Comparison of ENCODE assay signal across 13 mouse cellular contexts in genomic region chr8:106516581-106516980, GRCm38 (mm10). TPM values are rescaled to one million over a fixed set of nuclear protein-coding genes. Genes with fewer than 3 reads are reported as not detected.
DNase-seq lines count a peak whose midpoint lies in the region; ATAC-seq and TF ChIP-seq lines count a peak whose summit lies in the region.
"Had no signal": no experiment of that assay in that cellular context is flagged by ENCODE, and none has a peak within 500 bp of the region (broad histone marks: within the 10 kb centered on the region; RNA-seq: fewer than 3 reads in every experiment).

No protein-coding gene starts in this region.

- no peaks in the 10 kb centered on the region for H3K27me3 ChIP-seq in heart, embryonic 15.5 days
- no peaks in the 10 kb centered on the region for H3K27me3 ChIP-seq in intestine, embryonic 16.5 days (replicated peaks; ENCODE audit: control insufficient read depth, insufficient read depth, low read length)

- 13% methylated on average over 2 of the region's 2 CpGs for WGBS in heart, embryonic 15.5 days
- 50% methylated on average over 2 of the region's 2 CpGs for WGBS in intestine, embryonic 16.5 days

- no peak for DNase-seq in heart, postnatal 14 days
- peak; percentile 48 for DNase-seq in urinary bladder, postnatal 14 days (ENCODE audit: low spot score)
- no peak for DNase-seq in urinary bladder, postnatal 36 days (ENCODE audit: low spot score in 2 of 2)
- no peak for DNase-seq in gastrocnemius, adult 2 months
- no peak for DNase-seq in spleen, adult 12 weeks (ENCODE audit: low spot score)
- DNase-seq: liver; lung, postnatal 14 days had no signal

- H3K9ac ChIP-seq in heart, embryonic 15.5 days: no peak overlapping the region
- no peak overlapping the region for H3K9ac ChIP-seq in intestine, embryonic 16.5 days (ENCODE audit: low read depth, low read length)
- H3K9ac ChIP-seq: hindbrain, embryonic 14.5 days had no signal

- 0 out of 2 replicates have a peak overlapping the region, but pooled peaks have one; percentile 21 for H3K4me2 ChIP-seq in heart, embryonic 15.5 days
- H3K4me2 ChIP-seq in intestine, embryonic 16.5 days (ENCODE audit: low read depth, low read length): no peak overlapping the region
- H3K4me2 ChIP-seq: hindbrain, embryonic 14.5 days had no signal

- no peaks in the 10 kb centered on the region for H3K36me3 ChIP-seq in heart, embryonic 15.5 days
- H3K36me3 ChIP-seq in intestine, embryonic 16.5 days (ENCODE audit: control insufficient read depth, insufficient read depth, low read length): no peaks in the 10 kb centered on the region

- no peak overlapping the region for H3K4me3 ChIP-seq in heart, embryonic 15.5 days
- no peak overlapping the region for H3K4me3 ChIP-seq in intestine, embryonic 16.5 days (ENCODE audit: low read length)
- no peak overlapping the region for H3K4me3 ChIP-seq in gastrocnemius, adult 2 months

- ATAC-seq in heart, embryonic 15.5 days (replicated peaks; ENCODE audit: insufficient number of reproducible peaks, insufficient read depth, low FRiP score, low read depth): peak; percentile 87
- ATAC-seq in intestine, embryonic 16.5 days: no peak

- H3K4me1 ChIP-seq in heart, embryonic 15.5 days (replicated peaks): peaks cover 68% of the 10 kb centered on the region
- peaks cover 8% of the 10 kb centered on the region for H3K4me1 ChIP-seq in intestine, embryonic 16.5 days (ENCODE audit: control insufficient read depth, insufficient read depth, low read length)

- intact Hi-C loops in heart, postnatal 14 days (cut with DNase I): no loop called here
- intact Hi-C loops in gastrocnemius, adult 2 months (cut with DNase I): no loop called here

- no peaks in the 10 kb centered on the region for H3K9me3 ChIP-seq in heart, embryonic 15.5 days (replicated peaks)
- H3K9me3 ChIP-seq in intestine, embryonic 16.5 days (ENCODE audit: control insufficient read depth, low read length): no peaks in the 10 kb centered on the region

- peak overlapping the region; percentile 75 for H3K27ac ChIP-seq in heart, embryonic 15.5 days
- H3K27ac ChIP-seq in intestine, embryonic 16.5 days (ENCODE audit: low read length): peak overlapping the region; percentile 5; the same call in 1 of the 2 replicates
- no peak overlapping the region for H3K27ac ChIP-seq in gastrocnemius, adult 2 months
- H3K27ac ChIP-seq: hindbrain, embryonic 14.5 days had no signal

- no peak for TF ChIP-seq CTCF in gastrocnemius, adult 2 months (IDR thresholded peaks at IDR 0.05)

RNA-seq across cellular contexts. Expression of gene Cdh3, which starts 5.9 kb away (rescaled TPM):
- polyA plus RNA-seq in heart, embryonic 15.5 days (2015; fragmentation: Nextera tagmentation; extraction: Ambion mirVana): 17.1 and 21.9 TPM in 2 replicates
- 1 to 10 TPM; 1.7 to 2.2 TPM for total RNA-seq in heart, postnatal 14 days (2021)
- 11.5 and 12.5 TPM in 2 replicates for polyA plus RNA-seq in intestine, embryonic 16.5 days (2015; fragmentation: Nextera tagmentation; extraction: Ambion mirVana)
- under 1 TPM in 1 of 2 experiments, not detected in 1; 0.06 TPM for total RNA-seq in gastrocnemius, adult 2 months (2021)

RNA-seq across cellular contexts. Expression of gene 6030452D12Rik, which starts 16.3 kb away (rescaled TPM):
- not detected in 2 replicates for polyA plus RNA-seq in heart, embryonic 15.5 days (2015; fragmentation: Nextera tagmentation; extraction: Ambion mirVana)
- not detected for total RNA-seq in heart, postnatal 14 days (2021)
- polyA plus RNA-seq in intestine, embryonic 16.5 days (2015; fragmentation: Nextera tagmentation; extraction: Ambion mirVana): not detected in 2 replicates
- total RNA-seq in gastrocnemius, adult 2 months (2021): not detected
- total RNA-seq: layer of hippocampus, postnatal 10 days; midbrain, postnatal 0 days had no signal
- polyA plus RNA-seq: hindbrain, embryonic 14.5 days; midbrain, postnatal 0 days; small intestine, adult 2 months had no signal

RNA-seq across cellular contexts. Expression of gene Gm10073, which starts 56.7 kb away (rescaled TPM):
- 6.5 and 8.6 TPM in 2 replicates for polyA plus RNA-seq in heart, embryonic 15.5 days (2015; fragmentation: Nextera tagmentation; extraction: Ambion mirVana)
- 100 to 1,000 TPM in 1 of 2 experiments, 10 to 100 TPM in 1; 91.0 to 106 TPM for total RNA-seq in heart, postnatal 14 days (2021)
- polyA plus RNA-seq in intestine, embryonic 16.5 days (2015; fragmentation: Nextera tagmentation; extraction: Ambion mirVana): 8.4 and 10.6 TPM in 2 replicates
- 100 to 1,000 TPM in 1 of 2 experiments, 10 to 100 TPM in 1; 92.2 to 103 TPM for total RNA-seq in gastrocnemius, adult 2 months (2021)
